Mouse (Mus musculus) erythroid progenitor cell, adult 5-6 weeks (primary cell): ENCODE measurements around the gene Adm2. TPM values are rescaled to one million over a fixed set of nuclear protein-coding genes. Genes with fewer than 3 reads are reported as not detected.
A peak's percentile ranks its signal among the peaks of the same experiment; 100 is the strongest.

Experiments used
- ATAC-seq: replicated peaks from 2 replicates; pipeline ENCODE4 v1.8.0; 2016; ENCODE audit warnings: moderate number of reproducible peaks, mild to moderate bottlenecking, moderate TSS enrichment, inconsistent platforms; ENCODE audit not compliant: poor library complexity, low FRiP score, severe bottlenecking
- total RNA-seq, 2 experiments: library from RNA; stranded (forward) in 1 of 2; stranded (reverse) in 1 of 2; fragments of 150-400 nt in 1 of 2; fragments of 186-747, 209-891 nt in 1 of 2; gene quantifications; 2 replicates each; pipeline versions ENCODE4 v1.2.3 to v1.2.4; 2015 to 2017; ENCODE audit warnings: low replicate concordance in 2 of 2

The Adm2 gene
- total RNA-seq (2015; ENCODE audit: low replicate concordance) (not detected in 2 replicates), total RNA-seq (2017; ENCODE audit: low replicate concordance) (not detected in 2 replicates)

- ATAC-seq: no peak
These were observed at the start of gene Adm2 for GRCm38 (mm10) chr15:89322670-89323522. Adm2 (plus strand) TSS chr15:89322720.

GRCm38 (mm10) chr15:89275497-89275896, 47.0 kb upstream of the Adm2 start:
- ATAC-seq: no peak

- no peak for ATAC-seq
These were observed 45.2 kb upstream of the Adm2 start for GRCm38 (mm10) chr15:89277366-89277765.

GRCm38 (mm10) chr15:89282546-89282945, 40.0 kb upstream of the Adm2 start:
- ATAC-seq: no peak

GRCm38 (mm10) chr15:89284094-89284493, 38.4 kb upstream of the Adm2 start:
- ATAC-seq: no peak

- no peak for ATAC-seq
These were observed 37.5 kb upstream of the Adm2 start for GRCm38 (mm10) chr15:89285004-89285403.

GRCm38 (mm10) chr15:89285478-89285877, 37.0 kb upstream of the Adm2 start:
- ATAC-seq: 0 out of 2 replicates have a peak, but pooled peaks have one; percentile 30

- no peak for ATAC-seq
These were observed 36.4 kb upstream of the Adm2 start for GRCm38 (mm10) chr15:89286114-89286513.

GRCm38 (mm10) chr15:89286582-89286981, 35.9 kb upstream of the Adm2 start:
- ATAC-seq: no peak

GRCm38 (mm10) chr15:89288227-89288767, 34.2 kb upstream of the Adm2 start:
- ATAC-seq: no peak

GRCm38 (mm10) chr15:89289455-89289854, 33.1 kb upstream of the Adm2 start:
- no peak for ATAC-seq

- no peak for ATAC-seq
These were observed 31.0 kb upstream of the Adm2 start for GRCm38 (mm10) chr15:89291521-89291920.

GRCm38 (mm10) chr15:89292795-89293194, 29.7 kb upstream of the Adm2 start:
- ATAC-seq: no peak

GRCm38 (mm10) chr15:89293778-89294177, 28.7 kb upstream of the Adm2 start:
- ATAC-seq: no peak

GRCm38 (mm10) chr15:89295580-89296165, 26.8 kb upstream of the Adm2 start:
- no peak for ATAC-seq

GRCm38 (mm10) chr15:89296465-89296864, 26.1 kb upstream of the Adm2 start:
- no peak for ATAC-seq

GRCm38 (mm10) chr15:89297695-89298094, 24.8 kb upstream of the Adm2 start:
- ATAC-seq: no peak

- no peak for ATAC-seq
These were observed 22.3 kb upstream of the Adm2 start for GRCm38 (mm10) chr15:89300180-89300579.

- no peak for ATAC-seq
These were observed 21.9 kb upstream of the Adm2 start for GRCm38 (mm10) chr15:89300600-89300999.

- ATAC-seq: no peak
These were observed 16.6 kb upstream of the Adm2 start for GRCm38 (mm10) chr15:89305966-89306365.

- ATAC-seq: no peak
These were observed 15.1 kb upstream of the Adm2 start for GRCm38 (mm10) chr15:89307461-89307860.
